Mouse (Mus musculus) urinary bladder, postnatal 0 days (tissue): ENCODE results near the gene Tmem121. TPM values are rescaled to one million over a fixed set of nuclear protein-coding genes. Genes with fewer than 3 reads are reported as not detected.

Experiments used
- polyA plus RNA-seq: library from polyadenylated mRNA; unstranded; fragments of >200 nt; fragmentation: Nextera tagmentation; extraction: Ambion mirVana; gene quantifications from 2 replicates; pipeline ENCODE4 v1.2.1, GENCODE M21; 2015

The Tmem121 gene
- 2.9 and 3.8 TPM in 2 replicates for polyA plus RNA-seq

GRCm38 (mm10) chr12:113185442-113186291, at the start of gene Tmem121:
Gene Tmem121 (plus strand): TSS chr12:113185930.

GRCm38 (mm10) chr12:113139908-113140615, 45.7 kb upstream of the Tmem121 start, which contains the start of gene Crip2:
Gene Crip2 (plus strand): TSS chr12:113140236.

GRCm38 (mm10) chr12:113146112-113147057, 39.3 kb upstream of the Tmem121 start, which contains the start of gene Crip1:
Gene Crip1 (plus strand): TSS chr12:113146316.

GRCm38 (mm10) chr12:113155887-113156539, 29.7 kb upstream of the Tmem121 start, which contains the start of gene Tedc1:
Gene Tedc1 (plus strand): TSS chr12:113156421.

Other genes with a start within 250 kb of the Tmem121 start
- 64.5 and 69.2 TPM in 2 replicates for gene Nudt14, start 243.8 kb upstream of the Tmem121 start, polyA plus RNA-seq
- gene Btbd6, start 209.4 kb upstream of the Tmem121 start, polyA plus RNA-seq: 14.5 and 14.6 TPM in 2 replicates
- gene Brf1, start 185.2 kb upstream of the Tmem121 start, polyA plus RNA-seq: 33.3 and 34.9 TPM in 2 replicates
- 8.2 and 8.7 TPM in 2 replicates for gene Pacs2, start 171.4 kb upstream of the Tmem121 start, polyA plus RNA-seq
- not detected in 2 replicates for gene Tex22, start 111.4 kb upstream of the Tmem121 start, polyA plus RNA-seq
- 7.0 and 7.5 TPM in 2 replicates for gene Mta1, start 87.7 kb upstream of the Tmem121 start, polyA plus RNA-seq
- 190 and 212 TPM in 2 replicates for gene Crip2, start 45.7 kb upstream of the Tmem121 start, polyA plus RNA-seq
- 1,080 and 1,215 TPM in 2 replicates for gene Crip1, start 39.6 kb upstream of the Tmem121 start, polyA plus RNA-seq
- gene Tedc1, start 29.5 kb upstream of the Tmem121 start, polyA plus RNA-seq: 4.7 and 7.3 TPM in 2 replicates